Comparison of ENCODE assay signal across 9 mouse cellular contexts in genomic region chr3:152761116-152761515, GRCm38 (mm10). TPM values are rescaled to one million over a fixed set of nuclear protein-coding genes. Genes with fewer than 3 reads are reported as not detected.
DNase-seq lines count a peak whose midpoint lies in the region; ATAC-seq and TF ChIP-seq lines count a peak whose summit lies in the region.
"Had no signal": no experiment of that assay in that cellular context is flagged by ENCODE, and none has a peak within 500 bp of the region (broad histone marks: within the 10 kb centered on the region; RNA-seq: fewer than 3 reads in every experiment).

No protein-coding gene starts in this region.

- H3K9me3 ChIP-seq in liver, postnatal 0 days (ENCODE audit: low read length), result no peaks in the 10 kb centered on the region
- H3K9me3 ChIP-seq: neural tube, embryonic 13.5 days had no signal

- peak; percentile 23 to 84 for DNase-seq in adrenal gland, adult (ENCODE audit: inconsistent age in 2 of 2, low spot score in 1 of 2)
- DNase-seq in adrenal gland, adult 8-10 months, result no peak
- DNase-seq in left cerebral cortex, adult 11 months (ENCODE audit: low spot score), result peak; percentile 22
- DNase-seq in left cerebral cortex, adult 8-10 months (ENCODE audit: low spot score in 2 of 2), result no peak
- peak; percentile 65 for DNase-seq in c-Kit-negative CD71-positive TER-119-positive erythroid progenitor cells, embryonic 14.5 days (ENCODE audit: low read depth, low spot score)
- DNase-seq in heart, postnatal 36 days, result peak; percentile 16 to 41
- peak; percentile 46 for DNase-seq in liver, postnatal 0 days

- peak; percentile 75 for TF ChIP-seq CTCF in liver, postnatal 0 days (IDR thresholded peaks at IDR 0.05; ENCODE audit: low read depth)

- peak overlapping the region; percentile 18; the same call in 1 of the 2 replicates for H3K4me2 ChIP-seq in liver, postnatal 0 days (ENCODE audit: low read depth, low read length)
- H3K4me2 ChIP-seq: neural tube, embryonic 13.5 days had no signal

- no peak for ATAC-seq in liver, postnatal 0 days
- ATAC-seq in activated CD4-positive, CD25-positive, alpha-beta regulatory T cell, adult 4 months, result no peak

- H3K9ac ChIP-seq in liver, postnatal 0 days (replicated peaks), result no peak overlapping the region
- H3K9ac ChIP-seq: neural tube, embryonic 13.5 days had no signal

- intact Hi-C loops in heart, postnatal 36 days (cut with DNase I), result no loop called here

- H3K27ac ChIP-seq in liver, postnatal 0 days (ENCODE audit: low read depth), result no peak overlapping the region
- H3K27ac ChIP-seq: neural tube, embryonic 13.5 days had no signal

- no peak for TF ChIP-seq EP300 in liver, postnatal 0 days (IDR thresholded peaks at IDR 0.05; ENCODE audit: low read depth)

- H3K4me3 ChIP-seq in liver, postnatal 0 days (ENCODE audit: low read depth, low read length), result no peak overlapping the region
- H3K4me3 ChIP-seq: neural tube, embryonic 13.5 days had no signal

- WGBS in liver, postnatal 0 days (ENCODE audit: insufficient replicate concordance), result 27% methylated on average over 7 of the region's 7 CpGs

- H3K36me3 ChIP-seq in liver, postnatal 0 days (replicated peaks; ENCODE audit: insufficient read depth, low read length), result 0 out of 2 replicates have a peak, but pooled peaks cover 3% of the 10 kb centered on the region
- H3K36me3 ChIP-seq: neural tube, embryonic 13.5 days had no signal

- H3K4me1 ChIP-seq in liver, postnatal 0 days (ENCODE audit: insufficient read depth), result peaks cover 23% of the 10 kb centered on the region

- H3K27me3 ChIP-seq in liver, postnatal 0 days (ENCODE audit: insufficient read depth, low read length), result no peaks in the 10 kb centered on the region
- H3K27me3 ChIP-seq: neural tube, embryonic 13.5 days had no signal

RNA-seq across cellular contexts. Expression of gene Pigk, which starts 47.2 kb away (rescaled TPM):
- 10 to 100 TPM; 65.0 to 73.7 (median 68.0) TPM for total RNA-seq in adrenal gland, adult 8-10 months (2022)
- 10 to 100 TPM; 52.5 to 68.3 (median 54.0) TPM for total RNA-seq in left cerebral cortex, adult 8-10 months (2022)
- total RNA-seq in heart, postnatal 36 days (2021), result 10 to 100 TPM; 25.0 to 25.4 TPM
- 22.2 and 23.8 TPM in 2 replicates for polyA plus RNA-seq in liver, postnatal 0 days (2015; fragmentation: Nextera tagmentation; extraction: Ambion mirVana)
- 10 to 100 TPM; 53.9 to 62.9 TPM for polyA plus RNA-seq in activated CD4-positive, CD25-positive, alpha-beta regulatory T cell, adult 4 months (2017; shearing (Covaris generic))

Comparison
In these comparisons a context has a peak if more than half of its experiments do, and no peak if none do; other contexts are left out.
1. DNase-seq: peak in adrenal gland, adult (2 of 2), left cerebral cortex, adult 11 months (single experiment), c-Kit-negative CD71-positive TER-119-positive erythroid progenitor cells, embryonic 14.5 days (single experiment), heart, postnatal 36 days (2 of 2) and liver, postnatal 0 days (single experiment); none in adrenal gland, adult 8-10 months (single experiment) and left cerebral cortex, adult 8-10 months (0 of 2).